Comparison of ENCODE assay signal across 11 mouse cellular contexts in the genomic region with DNA sequence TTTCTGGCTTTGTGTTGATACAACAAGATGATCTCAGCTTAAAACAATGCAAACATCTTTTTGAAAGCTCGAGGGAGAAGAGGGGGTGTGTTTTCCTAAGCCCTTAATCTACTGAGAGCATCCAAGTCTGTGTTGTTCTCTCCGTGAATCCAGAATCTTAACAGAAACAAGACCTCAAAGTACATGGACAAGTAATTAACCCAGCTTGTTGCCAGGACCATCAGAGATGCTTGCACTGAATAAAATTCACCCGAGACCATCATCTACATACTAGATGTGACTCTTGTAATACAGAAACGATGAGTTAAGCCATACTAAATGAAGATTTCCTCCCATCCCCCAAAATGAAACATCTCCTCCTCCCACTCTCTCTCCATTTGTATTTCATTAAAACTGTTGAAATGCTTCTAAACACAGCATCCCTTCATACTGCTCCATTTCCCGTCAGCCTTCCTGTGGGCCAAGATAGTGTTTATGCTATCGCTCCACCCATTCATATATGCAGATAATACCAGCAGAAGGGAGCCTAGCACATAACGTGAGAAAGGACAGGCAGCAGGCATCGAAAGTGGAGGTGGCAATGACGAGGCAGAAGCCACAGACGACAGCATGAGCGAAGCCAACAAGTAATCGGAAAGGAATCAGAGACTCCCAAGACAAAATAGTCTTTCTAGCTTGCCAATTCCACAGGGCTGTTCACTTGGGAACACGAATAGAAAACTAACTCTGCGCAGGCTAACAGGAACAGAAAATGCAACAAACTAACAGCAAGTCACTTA.
DNase-seq lines count a peak whose midpoint lies in the region; ATAC-seq and TF ChIP-seq lines count a peak whose summit lies in the region.
"Had no signal": no experiment of that assay in that cellular context is flagged by ENCODE, and none has a peak within 500 bp of the region (broad histone marks: within the 10 kb centered on the region; RNA-seq: fewer than 3 reads in every experiment).

No protein-coding gene starts in this region.

- intact Hi-C loops in heart, adult 2 months (cut with DNase I) = loop anchor here (5.0 kb wide), 1 partner anchor 61 kb away; no protein-coding TSS in a partner anchor
- intact Hi-C loops in heart, postnatal 10 days (cut with DNase I) = no loop called here
- intact Hi-C loops in left cerebral cortex, postnatal 36 days (cut with DNase I) = no loop called here

- 0 out of 2 replicates have a peak overlapping the region, but pooled peaks have one; percentile 11 for H3K9ac ChIP-seq in heart, adult 2 months (ENCODE audit: low read depth, low read length)
- no peak overlapping the region for H3K9ac ChIP-seq in embryonic facial prominence, embryonic 15.5 days
- no peak overlapping the region for H3K9ac ChIP-seq in intestine, postnatal 0 days (ENCODE audit: low read depth, low read length)

- peak; percentile 44 to 51 for DNase-seq in heart, adult 2 months
- DNase-seq in heart, postnatal 10 days = no peak
- peak; percentile 49 for DNase-seq in NIH3T3 (ENCODE audit: low read depth)
- DNase-seq in adrenal gland, postnatal 25 days = no peak
- DNase-seq in left cerebral cortex, postnatal 36 days (ENCODE audit: low spot score in 2 of 2) = no peak
- no peak for DNase-seq in testis, postnatal 14 days (ENCODE audit: low spot score)
- DNase-seq: thymus, adult 2 months had no signal

- H3K9me3 ChIP-seq in embryonic facial prominence, embryonic 15.5 days (replicated peaks) = no peaks in the 10 kb centered on the region
- no peaks in the 10 kb centered on the region for H3K9me3 ChIP-seq in intestine, postnatal 0 days (ENCODE audit: control insufficient read depth)

- TF ChIP-seq EP300 in heart, adult 2 months (IDR thresholded peaks at IDR 0.05; ENCODE audit: insufficient read depth, low read depth, low read length) = no peak

- peak overlapping the region; percentile 67 for H3K27ac ChIP-seq in heart, adult 2 months
- peak overlapping the region; percentile 76 for H3K27ac ChIP-seq in embryonic facial prominence, embryonic 15.5 days (replicated peaks)
- peak overlapping the region; percentile 28; the same call in 1 of the 2 replicates for H3K27ac ChIP-seq in intestine, postnatal 0 days (ENCODE audit: low read depth, low read length)

- no peak for TF ChIP-seq CTCF in heart, adult 2 months (IDR thresholded peaks at IDR 0.05)
- no peak for TF ChIP-seq CTCF in intestine, postnatal 0 days (IDR thresholded peaks at IDR 0.05; ENCODE audit: low read depth)

- H3K79me2 ChIP-seq in heart, adult 2 months (replicated peaks; ENCODE audit: control insufficient read depth, insufficient read depth, low read length) = no peaks in the 10 kb centered on the region

- peaks cover 7% of the 10 kb centered on the region for H3K4me1 ChIP-seq in heart, adult 2 months (ENCODE audit: control insufficient read depth, insufficient read depth, low read length)
- peaks cover 17% of the 10 kb centered on the region for H3K4me1 ChIP-seq in embryonic facial prominence, embryonic 15.5 days
- H3K4me1 ChIP-seq in intestine, postnatal 0 days (replicated peaks; ENCODE audit: control insufficient read depth, insufficient read depth, low read length) = no peaks in the 10 kb centered on the region

- H3K27me3 ChIP-seq in heart, adult 2 months (ENCODE audit: control insufficient read depth, insufficient read depth, low read length) = no peaks in the 10 kb centered on the region
- H3K27me3 ChIP-seq in embryonic facial prominence, embryonic 15.5 days = no peaks in the 10 kb centered on the region
- no peaks in the 10 kb centered on the region for H3K27me3 ChIP-seq in intestine, postnatal 0 days (replicated peaks; ENCODE audit: control insufficient read depth, insufficient read depth, low read length)

- H3K4me2 ChIP-seq in embryonic facial prominence, embryonic 15.5 days (replicated peaks) = peak overlapping the region; percentile 3
- H3K4me2 ChIP-seq in intestine, postnatal 0 days (replicated peaks; ENCODE audit: low read depth) = peak overlapping the region; percentile 24; the same call in 1 of the 2 replicates
- H3K4me2 ChIP-seq: midbrain, embryonic 11.5 days had no signal

- ATAC-seq in embryonic facial prominence, embryonic 15.5 days (ENCODE audit: insufficient number of reproducible peaks, low FRiP score, low TSS enrichment, low read depth) = peak; percentile 45; the same call in 1 of the 2 replicates
- ATAC-seq in intestine, postnatal 0 days = no peak

- H3K36me3 ChIP-seq in heart, adult 2 months (ENCODE audit: control insufficient read depth, insufficient read depth, low read length) = peaks cover 5% of the 10 kb centered on the region; the same call in 1 of the 2 replicates
- no peaks in the 10 kb centered on the region for H3K36me3 ChIP-seq in embryonic facial prominence, embryonic 15.5 days
- no peaks in the 10 kb centered on the region for H3K36me3 ChIP-seq in intestine, postnatal 0 days (ENCODE audit: control insufficient read depth, insufficient read depth)

- 27% methylated on average over 14 of the region's 14 CpGs for WGBS in heart, adult 2 months
- 37% methylated on average over 14 of the region's 14 CpGs for WGBS in embryonic facial prominence, embryonic 15.5 days
- WGBS in intestine, postnatal 0 days = 61% methylated on average over 14 of the region's 14 CpGs

- TF ChIP-seq POLR2A in heart, adult 2 months (IDR thresholded peaks at IDR 0.05; ENCODE audit: insufficient read depth, low read depth, low read length) = no peak

- no peak overlapping the region for H3K4me3 ChIP-seq in heart, adult 2 months
- H3K4me3 ChIP-seq in embryonic facial prominence, embryonic 15.5 days (replicated peaks) = no peak overlapping the region
- H3K4me3 ChIP-seq in intestine, postnatal 0 days (ENCODE audit: low read depth, low read length) = no peak overlapping the region
- H3K4me3 ChIP-seq: erythroblast, embryonic 14.5 days had no signal

Comparison
In these comparisons a context has a peak if more than half of its experiments do, and no peak if none do; other contexts are left out.
1. DNase-seq: peak in heart, adult 2 months (2 of 2) and NIH3T3 (single experiment); none in heart, postnatal 10 days (0 of 2), adrenal gland, postnatal 25 days (single experiment), left cerebral cortex, postnatal 36 days (0 of 2) and testis, postnatal 14 days (single experiment).
2. Peak in every context shown above with its lines, with median percentiles within 50 percentile points of each other: H3K27ac ChIP-seq.